Mouse (Mus musculus) heart, embryonic 12.5 days (tissue): ENCODE measurements around the gene Gm6583. TPM values are rescaled to one million over a fixed set of nuclear protein-coding genes. Genes with fewer than 3 reads are reported as not detected.
"Not testable (repeated sequence)": the region's sequence is repeated elsewhere in the genome, so short reads cannot be mapped to it uniquely, and the experiment has no call there.

Experiments
- ATAC-seq: fragments of 200-750 bp; cut with Nextera tagmentation; 2 replicates; pipeline ENCODE4 v1.8.0; 2017; ENCODE audit warnings: moderate TSS enrichment, moderate library complexity; ENCODE audit not compliant: insufficient number of reproducible peaks, low FRiP score
- H3K27ac ChIP-seq: fragments of 300-500 bp; sonication (generic); 2 replicates; pipeline ENCODE4 v1.5.1; 2016; ENCODE audit warnings: mild to moderate bottlenecking, moderate library complexity; ENCODE audit not compliant: poor library complexity, severe bottlenecking
- H3K27me3 ChIP-seq: fragments of 300-500 bp; sonication (generic); replicated peaks from 2 replicates; pipeline ENCODE4 v1.6.1; 2016; ENCODE audit warnings: mild to moderate bottlenecking, moderate library complexity
- H3K36me3 ChIP-seq: fragments of 300-500 bp; sonication (generic); 2 replicates; pipeline ENCODE4 v1.6.1; 2016; ENCODE audit warnings: mild to moderate bottlenecking, moderate library complexity
- H3K4me1 ChIP-seq: fragments of 300-500 bp; sonication (generic); replicated peaks from 2 replicates; pipeline ENCODE4 v1.6.1; 2016; ENCODE audit warnings: mild to moderate bottlenecking
- H3K4me2 ChIP-seq: fragments of 300-500 bp; sonication (generic); 2 replicates; pipeline ENCODE4 v1.6.1; 2016; ENCODE audit warnings: mild to moderate bottlenecking, moderate library complexity
- H3K4me3 ChIP-seq: fragments of 300-500 bp; sonication (generic); 2 replicates; pipeline ENCODE4 v1.5.1; 2016; ENCODE audit warnings: mild to moderate bottlenecking
- H3K9ac ChIP-seq: fragments of 300-500 bp; sonication (generic); 2 replicates; pipeline ENCODE4 v1.6.1; 2016; ENCODE audit warnings: mild to moderate bottlenecking, moderate library complexity
- H3K9me3 ChIP-seq: fragments of 300-500 bp; sonication (generic); replicated peaks from 2 replicates; pipeline ENCODE4 v1.6.1; 2016; ENCODE audit warnings: mild to moderate bottlenecking, moderate library complexity
- WGBS: fragments of 180-500 bp; shearing (Covaris S2); methylation state at CpG from one replicate; pipeline ENCODE4 v1.1.7; 2016; 5-methylcytosine and 5-hydroxymethylcytosine counted together
- polyA plus RNA-seq: library from polyadenylated mRNA; unstranded; fragments of >200 nt; fragmentation: Nextera tagmentation; extraction: Ambion mirVana; gene quantifications from 2 replicates; pipeline ENCODE4 v1.2.1, GENCODE M21; 2016

Gm6583 gene
- polyA plus RNA-seq, 1 experiment from 2014 or later: 0.10 TPM

GRCm38 (mm10) chr5:112324637-112325545, 30.9 kb downstream of the Gm6583 start:
- H3K4me2 ChIP-seq: peak overlapping the region; percentile 92
- H3K9ac ChIP-seq: peak overlapping the region; percentile 26; the same call in 1 of the 2 replicates
- H3K4me3 ChIP-seq: peak overlapping the region; percentile 81
- no peaks in the 10 kb centered on the region; the same call in 1 of the 2 replicates for H3K9me3 ChIP-seq
- no peaks in the 10 kb centered on the region for H3K27me3 ChIP-seq
- H3K36me3 ChIP-seq: peaks cover 24% of the 10 kb centered on the region
- peaks cover 23% of the 10 kb centered on the region for H3K4me1 ChIP-seq
- H3K27ac ChIP-seq: peak overlapping the region; percentile 65
- WGBS: 22% methylated on average over 24 of the region's 24 CpGs
- peak; percentile 71; the same call in 1 of the 2 replicates for ATAC-seq

- Histone ChIP-seq H3K9ac (no peak overlapping the region), H3K4me3 (no peak overlapping the region), H3K9me3 (no peaks in the 10 kb centered on the region; the same call in 1 of the 2 replicates), H3K36me3 (peaks cover 8% of the 10 kb centered on the region), H3K27ac (no peak overlapping the region), H3K4me1 (peaks cover 23% of the 10 kb centered on the region), H3K4me2 (no peak overlapping the region), H3K27me3 (no peaks in the 10 kb centered on the region)
- WGBS: 87% methylated on average over 6 of the region's 6 CpGs
- ATAC-seq: no peak
Observed at GRCm38 (mm10) chr5:112323246-112323645, 32.6 kb downstream of the Gm6583 start.

- H3K27ac ChIP-seq: no peak overlapping the region
- no peaks in the 10 kb centered on the region for H3K27me3 ChIP-seq
- WGBS: 62% methylated on average over 4 of the region's 4 CpGs
- no peak overlapping the region for H3K9ac ChIP-seq
- H3K4me3 ChIP-seq: no peak overlapping the region
- no peak overlapping the region for H3K4me2 ChIP-seq
- no peak for ATAC-seq
- H3K9me3 ChIP-seq: no peaks in the 10 kb centered on the region; the same call in 1 of the 2 replicates
- H3K36me3 ChIP-seq: no peaks in the 10 kb centered on the region
- H3K4me1 ChIP-seq: peaks cover 19% of the 10 kb centered on the region
Observed at GRCm38 (mm10) chr5:112321376-112321775, 34.5 kb downstream of the Gm6583 start.

- WGBS: 56% methylated on average over 6 of the region's 6 CpGs
- H3K27ac ChIP-seq: no peak overlapping the region
- ATAC-seq: no peak
- no peaks in the 10 kb centered on the region for H3K27me3 ChIP-seq
- peaks cover 19% of the 10 kb centered on the region for H3K4me1 ChIP-seq
- H3K4me3 ChIP-seq: no peak overlapping the region
- no peak overlapping the region for H3K4me2 ChIP-seq
- H3K36me3 ChIP-seq: peaks cover 2% of the 10 kb centered on the region; the same call in 1 of the 2 replicates
- H3K9ac ChIP-seq: no peak overlapping the region
- H3K9me3 ChIP-seq: no peaks in the 10 kb centered on the region; the same call in 1 of the 2 replicates
Observed at GRCm38 (mm10) chr5:112320936-112321335, 34.9 kb downstream of the Gm6583 start.

GRCm38 (mm10) chr5:112320379-112320778, 35.5 kb downstream of the Gm6583 start:
- WGBS: 70% methylated on average over 5 of the region's 5 CpGs
- Histone ChIP-seq H3K36me3 (peaks cover 7% of the 10 kb centered on the region), H3K4me2 (no peak overlapping the region), H3K4me3 (no peak overlapping the region), H3K27me3 (no peaks in the 10 kb centered on the region), H3K9me3 (no peaks in the 10 kb centered on the region; the same call in 1 of the 2 replicates), H3K27ac (no peak overlapping the region), H3K9ac (no peak overlapping the region), H3K4me1 (peaks cover 15% of the 10 kb centered on the region)
- no peak for ATAC-seq

GRCm38 (mm10) chr5:112319343-112319742, 36.5 kb downstream of the Gm6583 start:
- not testable (repeated sequence) for H3K4me3 ChIP-seq, H3K9ac ChIP-seq, H3K4me1 ChIP-seq, H3K4me2 ChIP-seq, H3K9me3 ChIP-seq, H3K27ac ChIP-seq, H3K27me3 ChIP-seq
- WGBS: 61% methylated on average over 2 of the region's 2 CpGs
- H3K36me3 ChIP-seq: peaks cover 17% of the 10 kb centered on the region
- ATAC-seq: peak; percentile 26; the same call in 1 of the 2 replicates

- Histone ChIP-seq H3K4me1 (peaks cover 13% of the 10 kb centered on the region), H3K4me3 (no peak overlapping the region), H3K27ac (no peak overlapping the region), H3K27me3 (no peaks in the 10 kb centered on the region), H3K36me3 (peaks cover 32% of the 10 kb centered on the region), H3K9ac (no peak overlapping the region), H3K4me2 (no peak overlapping the region), H3K9me3 (no peaks in the 10 kb centered on the region; the same call in 1 of the 2 replicates)
- 33% methylated on average over 5 of the region's 5 CpGs for WGBS
- ATAC-seq: peak; percentile 49
Observed at GRCm38 (mm10) chr5:112317328-112317727, 38.5 kb downstream of the Gm6583 start.

GRCm38 (mm10) chr5:112316468-112316867, 39.4 kb downstream of the Gm6583 start:
- ATAC-seq: no peak
- WGBS: 79% methylated on average over 5 of the region's 5 CpGs

GRCm38 (mm10) chr5:112313222-112313885, 42.5 kb downstream of the Gm6583 start:
- ATAC-seq: no peak

More at GRCm38 (mm10) chr5:112316468-112316867, 39.4 kb downstream of the Gm6583 start:
- Histone ChIP-seq H3K4me1 (peaks cover 13% of the 10 kb centered on the region), H3K27ac (0 out of 2 replicates have a peak overlapping the region, but pooled peaks have one; percentile 14), H3K9ac (no peak overlapping the region), H3K4me2 (no peak overlapping the region), H3K36me3 (peaks cover 37% of the 10 kb centered on the region), H3K4me3 (no peak overlapping the region), H3K27me3 (no peaks in the 10 kb centered on the region), H3K9me3 (no peaks in the 10 kb centered on the region; the same call in 1 of the 2 replicates)

GRCm38 (mm10) chr5:112305842-112306241, 50.0 kb downstream of the Gm6583 start:
- Histone ChIP-seq H3K9ac (no peak overlapping the region), H3K27ac (no peak overlapping the region), H3K4me1 (no peaks in the 10 kb centered on the region), H3K27me3 (no peaks in the 10 kb centered on the region), H3K4me2 (no peak overlapping the region), H3K36me3 (peaks cover 50% of the 10 kb centered on the region), H3K4me3 (no peak overlapping the region), H3K9me3 (no peaks in the 10 kb centered on the region)
- WGBS: 82% methylated on average over 5 of the region's 5 CpGs
- ATAC-seq: no peak

More at GRCm38 (mm10) chr5:112313222-112313885, 42.5 kb downstream of the Gm6583 start:
- H3K27me3 ChIP-seq: no peaks in the 10 kb centered on the region
- H3K4me3 ChIP-seq: no peak overlapping the region
- peaks cover 66% of the 10 kb centered on the region for H3K36me3 ChIP-seq
- H3K4me1 ChIP-seq: peaks cover 13% of the 10 kb centered on the region
- no peaks in the 10 kb centered on the region for H3K9me3 ChIP-seq
- WGBS: 64% methylated on average over 11 of the region's 11 CpGs
- H3K9ac ChIP-seq: no peak overlapping the region
- no peak overlapping the region for H3K27ac ChIP-seq
- no peak overlapping the region for H3K4me2 ChIP-seq
